Mouse (Mus musculus): ENCODE results near the gene Gm28053. TPM values are rescaled to one million over a fixed set of nuclear protein-coding genes. Genes with fewer than 3 reads are reported as not detected.

Gene Gm28053
- polyA plus RNA-seq, 1 experiment from 2014 or later, result not detected

DNA sequence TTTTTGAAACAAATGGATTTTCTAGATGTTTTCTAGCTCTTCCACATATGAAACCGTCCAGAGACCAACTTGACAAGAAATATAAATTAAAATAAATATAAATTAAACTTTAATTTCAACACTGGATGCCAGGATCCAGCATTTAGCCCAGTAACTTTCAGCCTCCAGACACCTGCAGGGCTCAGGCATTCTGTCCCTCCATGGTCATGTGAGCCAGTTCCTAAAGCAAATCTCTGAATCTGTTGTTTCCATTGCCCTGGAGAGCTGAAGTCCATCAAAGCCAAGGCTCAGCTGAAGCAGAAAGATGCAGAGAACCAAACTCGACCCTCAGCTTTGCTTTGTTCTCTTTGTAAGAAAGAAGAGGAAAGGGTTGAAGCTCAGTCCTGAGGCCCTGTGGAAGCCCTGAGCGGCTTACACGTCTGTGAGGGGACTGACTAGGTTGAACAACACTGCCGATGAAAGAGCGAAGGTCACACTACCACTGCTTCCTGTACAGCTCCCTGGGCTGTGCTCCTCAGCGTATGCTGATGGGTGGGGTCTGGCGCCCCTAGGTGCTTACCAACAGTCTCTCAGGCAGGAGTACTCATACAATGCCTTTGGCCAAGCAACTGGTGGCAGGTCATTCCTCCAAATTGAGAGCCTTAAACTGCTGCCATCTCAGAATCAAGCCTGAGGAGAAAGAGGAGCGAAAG is 49.9 kb downstream of the Gm28053 start:
- no peak for ATAC-seq (ENCODE audit: low FRiP score)
- Histone ChIP-seq H3K9ac (ENCODE audit: low read depth, low read length) (no peak overlapping the region), H3K27ac (ENCODE audit: low read depth, low read length) (no peak overlapping the region), H3K4me1 (replicated peaks; ENCODE audit: control insufficient read depth, insufficient read depth, low read length) (no peaks in the 10 kb centered on the region), H3K9me3 (ENCODE audit: control insufficient read depth, low read length) (no peaks in the 10 kb centered on the region), H3K4me3 (ENCODE audit: low read depth, low read length) (no peak overlapping the region), H3K4me2 (replicated peaks; ENCODE audit: low read depth, low read length) (no peak overlapping the region), H3K27me3 (ENCODE audit: control insufficient read depth, insufficient read depth, low read length) (no peaks in the 10 kb centered on the region), H3K36me3 (ENCODE audit: control insufficient read depth, insufficient read depth, low read length) (no peaks in the 10 kb centered on the region)
- 76% methylated on average over 9 of the region's 9 CpGs for WGBS
- no peak for DNase-seq (ENCODE audit: low spot score)

- H3K4me1 ChIP-seq (replicated peaks; ENCODE audit: control insufficient read depth, insufficient read depth, low read length), result no peaks in the 10 kb centered on the region
- no peak overlapping the region for H3K4me3 ChIP-seq (ENCODE audit: low read depth, low read length)
- no peaks in the 10 kb centered on the region for H3K9me3 ChIP-seq (ENCODE audit: control insufficient read depth, low read length)
- no peak overlapping the region for H3K4me2 ChIP-seq (replicated peaks; ENCODE audit: low read depth, low read length)
- H3K27me3 ChIP-seq (ENCODE audit: control insufficient read depth, insufficient read depth, low read length), result no peaks in the 10 kb centered on the region
- DNase-seq (ENCODE audit: low spot score) (no peak), ATAC-seq (ENCODE audit: low FRiP score) (no peak)
- H3K27ac ChIP-seq (ENCODE audit: low read depth, low read length), result no peak overlapping the region
- WGBS, result 89% methylated on average over 3 of the region's 3 CpGs
- no peaks in the 10 kb centered on the region for H3K36me3 ChIP-seq (ENCODE audit: control insufficient read depth, insufficient read depth, low read length)
- H3K9ac ChIP-seq (ENCODE audit: low read depth, low read length), result no peak overlapping the region
Observed at GRCm38 (mm10) chr6:48768933-48769332, 50.5 kb downstream of the Gm28053 start.

DNA sequence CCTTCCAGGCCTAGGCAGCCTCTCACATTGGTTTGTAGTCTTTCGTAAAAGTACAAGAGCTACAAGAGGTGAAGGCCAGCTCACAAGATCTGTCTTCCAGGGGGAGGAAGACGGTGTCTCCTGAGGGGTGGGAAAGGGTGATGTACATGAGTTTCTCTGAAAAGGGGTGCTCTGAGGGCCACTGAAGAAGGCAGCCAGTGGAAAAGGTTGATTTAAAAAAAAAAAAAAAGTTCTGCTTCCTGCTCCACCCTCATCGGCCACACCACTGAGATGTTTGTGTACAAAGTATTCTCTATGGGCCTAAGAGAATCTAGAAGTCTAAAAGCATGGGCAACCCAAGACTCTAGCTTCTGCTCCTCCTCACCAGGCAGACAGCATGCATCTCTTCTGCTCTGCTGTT is 52.3 kb downstream of the Gm28053 start, which contains the start of gene Gimap3:
Gene Gimap3 (minus strand): TSS at position 156 of the 400 bp plus-strand sequence.
- 96% methylated on average over 3 of the region's 3 CpGs for WGBS
- H3K27ac ChIP-seq (ENCODE audit: low read depth, low read length), result no peak within 1 kb of the TSS
- DNase-seq (ENCODE audit: low spot score) (no peak), ATAC-seq (ENCODE audit: low FRiP score) (no peak)
- H3K9me3 ChIP-seq (ENCODE audit: control insufficient read depth, low read length), result no peaks in the 10 kb centered on the region
- no peak within 1 kb of the TSS for H3K9ac ChIP-seq (ENCODE audit: low read depth, low read length)
- H3K4me2 ChIP-seq (replicated peaks; ENCODE audit: low read depth, low read length), result no peak within 1 kb of the TSS
- no peaks in the 10 kb centered on the region for H3K4me1 ChIP-seq (replicated peaks; ENCODE audit: control insufficient read depth, insufficient read depth, low read length)
- H3K36me3 ChIP-seq (ENCODE audit: control insufficient read depth, insufficient read depth, low read length), result no peaks in the 10 kb centered on the region
- no peaks in the 10 kb centered on the region for H3K27me3 ChIP-seq (ENCODE audit: control insufficient read depth, insufficient read depth, low read length)
- H3K4me3 ChIP-seq (ENCODE audit: low read depth, low read length), result no peak within 1 kb of the TSS

DNA sequence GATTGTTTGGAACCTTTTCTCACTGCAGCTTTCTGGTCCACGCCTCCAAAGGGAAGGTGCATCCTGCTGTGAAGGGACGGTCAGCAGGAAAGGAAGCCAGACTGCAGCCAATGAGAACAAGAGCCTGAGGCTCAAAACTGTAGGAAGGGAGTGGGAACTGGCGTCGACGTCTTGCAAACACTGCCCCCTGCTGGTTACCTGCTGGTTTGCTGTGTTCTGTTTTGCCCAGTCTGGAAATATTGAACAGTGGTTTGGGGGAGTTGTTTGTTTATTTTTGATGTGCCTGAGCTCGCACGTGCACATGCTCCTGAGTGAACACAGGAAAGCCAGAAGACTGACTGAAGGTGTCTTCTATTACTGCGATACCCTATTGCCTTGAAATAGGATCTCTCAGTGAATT is 53.6 kb downstream of the Gm28053 start:
- Histone ChIP-seq H3K4me2 (replicated peaks; ENCODE audit: low read depth, low read length) (no peak overlapping the region), H3K4me1 (replicated peaks; ENCODE audit: control insufficient read depth, insufficient read depth, low read length) (no peaks in the 10 kb centered on the region), H3K36me3 (ENCODE audit: control insufficient read depth, insufficient read depth, low read length) (no peaks in the 10 kb centered on the region), H3K27me3 (ENCODE audit: control insufficient read depth, insufficient read depth, low read length) (no peaks in the 10 kb centered on the region), H3K9ac (ENCODE audit: low read depth, low read length) (no peak overlapping the region), H3K4me3 (ENCODE audit: low read depth, low read length) (no peak overlapping the region), H3K27ac (ENCODE audit: low read depth, low read length) (no peak overlapping the region), H3K9me3 (ENCODE audit: control insufficient read depth, low read length) (no peaks in the 10 kb centered on the region)
- ATAC-seq (ENCODE audit: low FRiP score) (no peak), DNase-seq (ENCODE audit: low spot score) (peak; percentile 84)
- WGBS, result 16% methylated on average over 8 of the region's 8 CpGs

- no peaks in the 10 kb centered on the region for H3K36me3 ChIP-seq (ENCODE audit: control insufficient read depth, insufficient read depth, low read length)
- H3K9me3 ChIP-seq (ENCODE audit: control insufficient read depth, low read length), result no peaks in the 10 kb centered on the region
- no peak overlapping the region for H3K9ac ChIP-seq (ENCODE audit: low read depth, low read length)
- no peak overlapping the region for H3K4me3 ChIP-seq (ENCODE audit: low read depth, low read length)
- no peaks in the 10 kb centered on the region for H3K27me3 ChIP-seq (ENCODE audit: control insufficient read depth, insufficient read depth, low read length)
- 95% methylated on average over 1 of the region's 1 CpGs for WGBS
- DNase-seq (ENCODE audit: low spot score), result no peak
- H3K4me1 ChIP-seq (replicated peaks; ENCODE audit: control insufficient read depth, insufficient read depth, low read length), result no peaks in the 10 kb centered on the region
- no peak overlapping the region for H3K4me2 ChIP-seq (replicated peaks; ENCODE audit: low read depth, low read length)
- ATAC-seq (ENCODE audit: low FRiP score), result no peak
- no peak overlapping the region for H3K27ac ChIP-seq (ENCODE audit: low read depth, low read length)
Observed at GRCm38 (mm10) chr6:48784406-48784805, 66.0 kb downstream of the Gm28053 start.

GRCm38 (mm10) chr6:48785189-48785588 is 66.8 kb downstream of the Gm28053 start:
- H3K36me3 ChIP-seq (ENCODE audit: control insufficient read depth, insufficient read depth, low read length), result no peaks in the 10 kb centered on the region
- WGBS, result 85% methylated on average over 1 of the region's 1 CpGs
- H3K27ac ChIP-seq (ENCODE audit: low read depth, low read length), result no peak overlapping the region
- no peak overlapping the region for H3K9ac ChIP-seq (ENCODE audit: low read depth, low read length)
- H3K4me3 ChIP-seq (ENCODE audit: low read depth, low read length), result no peak overlapping the region
- no peak overlapping the region for H3K4me2 ChIP-seq (replicated peaks; ENCODE audit: low read depth, low read length)
- no peaks in the 10 kb centered on the region for H3K27me3 ChIP-seq (ENCODE audit: control insufficient read depth, insufficient read depth, low read length)
- H3K4me1 ChIP-seq (replicated peaks; ENCODE audit: control insufficient read depth, insufficient read depth, low read length), result no peaks in the 10 kb centered on the region
- DNase-seq (ENCODE audit: low spot score) (no peak), ATAC-seq (ENCODE audit: low FRiP score) (no peak)
- no peaks in the 10 kb centered on the region for H3K9me3 ChIP-seq (ENCODE audit: control insufficient read depth, low read length)

DNA sequence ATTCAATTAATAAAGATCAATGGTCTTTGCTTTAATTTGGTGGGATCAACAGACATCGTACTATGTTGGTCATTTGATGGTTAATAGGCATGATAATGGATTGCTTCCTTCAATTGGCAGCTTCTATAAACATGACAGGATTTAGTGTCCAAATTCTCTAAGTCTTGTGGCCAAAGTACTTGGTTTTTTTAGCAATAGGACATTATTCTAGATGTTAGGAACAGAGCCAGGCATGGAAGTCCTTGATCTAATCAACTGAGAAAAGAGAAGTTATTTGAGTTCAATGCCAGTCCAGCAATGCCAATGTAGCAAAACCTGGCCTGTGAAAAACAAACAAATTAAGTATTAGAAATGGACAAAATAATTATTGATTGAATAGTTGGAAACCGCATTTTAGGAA is 67.2 kb downstream of the Gm28053 start:
- ATAC-seq (ENCODE audit: low FRiP score), result no peak
- H3K36me3 ChIP-seq (ENCODE audit: control insufficient read depth, insufficient read depth, low read length), result no peaks in the 10 kb centered on the region
- WGBS, result 86% methylated on average over 2 of the region's 2 CpGs

DNA sequence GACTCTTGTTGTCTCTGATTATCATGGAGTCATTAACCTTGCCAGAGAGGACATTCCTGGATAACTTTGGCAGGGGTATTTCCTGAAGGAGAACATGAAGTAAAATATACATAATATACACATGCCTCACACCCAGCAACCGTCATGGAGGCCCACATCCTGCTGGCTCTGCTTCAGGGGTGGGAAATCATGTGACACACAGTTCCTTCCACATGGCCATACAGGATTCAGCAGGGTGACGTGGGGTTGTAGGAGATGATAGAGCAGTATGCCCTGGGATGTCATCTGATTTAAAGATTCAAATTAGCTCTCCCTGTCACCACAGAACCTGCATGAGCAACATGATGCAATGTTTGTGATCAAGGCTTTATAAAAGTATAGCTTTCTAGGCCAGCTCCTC is 69.5 kb downstream of the Gm28053 start:
- no peak overlapping the region for H3K4me2 ChIP-seq (replicated peaks; ENCODE audit: low read depth, low read length)
- ATAC-seq (ENCODE audit: low FRiP score) (no peak), DNase-seq (ENCODE audit: low spot score) (no peak)
- H3K27ac ChIP-seq (ENCODE audit: low read depth, low read length), result no peak overlapping the region
- no peaks in the 10 kb centered on the region for H3K9me3 ChIP-seq (ENCODE audit: control insufficient read depth, low read length)
- no peak overlapping the region for H3K4me3 ChIP-seq (ENCODE audit: low read depth, low read length)
- H3K4me1 ChIP-seq (replicated peaks; ENCODE audit: control insufficient read depth, insufficient read depth, low read length), result no peaks in the 10 kb centered on the region
- H3K36me3 ChIP-seq (ENCODE audit: control insufficient read depth, insufficient read depth, low read length), result no peaks in the 10 kb centered on the region
- no peak overlapping the region for H3K9ac ChIP-seq (ENCODE audit: low read depth, low read length)
- H3K27me3 ChIP-seq (ENCODE audit: control insufficient read depth, insufficient read depth, low read length), result no peaks in the 10 kb centered on the region
- 80% methylated on average over 2 of the region's 2 CpGs for whole genome bisulfite sequencing

More for the DNA sequence above, 67.2 kb downstream of the Gm28053 start:
- H3K4me2 ChIP-seq (replicated peaks; ENCODE audit: low read depth, low read length), result no peak overlapping the region
- H3K27me3 ChIP-seq (ENCODE audit: control insufficient read depth, insufficient read depth, low read length), result no peaks in the 10 kb centered on the region
- no peak overlapping the region for H3K27ac ChIP-seq (ENCODE audit: low read depth, low read length)
- H3K4me3 ChIP-seq (ENCODE audit: low read depth, low read length), result no peak overlapping the region
- H3K4me1 ChIP-seq (replicated peaks; ENCODE audit: control insufficient read depth, insufficient read depth, low read length), result no peaks in the 10 kb centered on the region
- no peaks in the 10 kb centered on the region for H3K9me3 ChIP-seq (ENCODE audit: control insufficient read depth, low read length)
- no peak for DNase-seq (ENCODE audit: low spot score)
- H3K9ac ChIP-seq (ENCODE audit: low read depth, low read length), result no peak overlapping the region

DNA sequence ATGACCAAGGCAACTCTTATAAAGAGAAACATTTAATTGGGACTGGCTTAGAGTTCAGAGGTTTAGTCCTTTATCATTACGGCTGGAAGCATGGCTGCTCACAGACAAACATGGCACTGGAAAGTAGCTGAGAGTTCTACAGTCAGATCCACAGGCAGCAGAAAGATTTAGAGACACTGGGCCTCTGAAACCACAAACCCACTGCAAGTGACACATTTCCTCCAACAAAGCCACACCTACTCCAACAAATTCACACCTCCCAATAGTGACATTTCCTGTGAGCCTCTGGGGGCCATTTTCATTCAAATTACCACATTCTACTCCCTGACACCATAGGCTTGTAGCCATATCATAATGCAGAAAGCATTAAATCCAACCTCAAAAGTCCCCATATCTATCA is 83.5 kb downstream of the Gm28053 start:
- 88% methylated on average over 1 of the region's 1 CpGs for WGBS
- no peak for ATAC-seq (ENCODE audit: low FRiP score)

More for the DNA sequence above, 83.5 kb downstream of the Gm28053 start:
- Histone ChIP-seq H3K4me1 (replicated peaks; ENCODE audit: control insufficient read depth, insufficient read depth, low read length) (no peaks in the 10 kb centered on the region), H3K36me3 (ENCODE audit: control insufficient read depth, insufficient read depth, low read length) (no peaks in the 10 kb centered on the region), H3K4me3 (ENCODE audit: low read depth, low read length) (no peak overlapping the region), H3K27me3 (ENCODE audit: control insufficient read depth, insufficient read depth, low read length) (no peaks in the 10 kb centered on the region), H3K27ac (ENCODE audit: low read depth, low read length) (no peak overlapping the region), H3K9me3 (ENCODE audit: control insufficient read depth, low read length) (no peaks in the 10 kb centered on the region), H3K4me2 (replicated peaks; ENCODE audit: low read depth, low read length) (no peak overlapping the region), H3K9ac (ENCODE audit: low read depth, low read length) (no peak overlapping the region)
- no peak for DNase-seq (ENCODE audit: low spot score)
